Mouse (Mus musculus) lung, embryonic 14.5 days (tissue): ENCODE data around the gene Apba3. TPM values are rescaled to one million over a fixed set of nuclear protein-coding genes. Genes with fewer than 3 reads are reported as not detected.
A peak's percentile ranks its signal among the peaks of the same experiment; 100 is the strongest.

Source experiments
- ATAC-seq: fragments of 200-750 bp; cut with Nextera tagmentation; 2 replicates; pipeline ENCODE4 v1.8.0; 2017; ENCODE audit warnings: mild to moderate bottlenecking, moderate TSS enrichment, moderate library complexity; ENCODE audit not compliant: insufficient read depth
- DNase-seq: peaks from one replicate; pipeline ENCODE4 v3.0.0-alpha.2; 2015
- H3K27ac ChIP-seq: fragments of 300-500 bp; sonication (generic); 2 replicates; pipeline ENCODE4 v1.5.1; 2014; ENCODE audit warnings: low read depth, mild to moderate bottlenecking, moderate library complexity
- H3K27me3 ChIP-seq: fragments of 300-500 bp; sonication (generic); 2 replicates; pipeline ENCODE4 v1.6.1; 2014; ENCODE audit warnings: low read length, control low read depth; ENCODE audit not compliant: insufficient read depth
- H3K36me3 ChIP-seq: fragments of 300-500 bp; sonication (generic); 2 replicates; pipeline ENCODE4 v1.6.1; 2014; ENCODE audit warnings: control low read depth; ENCODE audit not compliant: insufficient read depth
- H3K4me1 ChIP-seq: fragments of 300-500 bp; sonication (generic); 2 replicates; pipeline ENCODE4 v1.6.1; 2014; ENCODE audit warnings: antibody characterized with exemption, control low read depth; ENCODE audit not compliant: insufficient read depth
- H3K4me2 ChIP-seq: fragments of 300-500 bp; sonication (generic); 2 replicates; pipeline ENCODE4 v1.6.1; 2014; ENCODE audit warnings: mild to moderate bottlenecking
- H3K4me3 ChIP-seq: fragments of 300-500 bp; sonication (generic); 2 replicates; pipeline ENCODE4 v1.5.1; 2014; ENCODE audit warnings: low read depth, low read length
- H3K9ac ChIP-seq: fragments of 300-500 bp; sonication (generic); 2 replicates; pipeline ENCODE4 v1.6.1; 2014
- H3K9me3 ChIP-seq: fragments of 300-500 bp; sonication (generic); 2 replicates; pipeline ENCODE4 v1.6.1; 2016; ENCODE audit warnings: low read depth, low read length, control low read depth
- CTCF ChIP-seq: IDR thresholded peaks from 2 replicates; pipeline ENCODE4 v1.5.1; 2016; ENCODE audit warnings: antibody characterized with exemption, low read depth
- WGBS: fragments of 180-500 bp; shearing (Covaris S2); extraction: QIAGEN DNeasy Blood & Tissue Kit; methylation state at CpG from one replicate; pipeline ENCODE4 v1.1.7; 2014; 5-methylcytosine and 5-hydroxymethylcytosine counted together
- polyA plus RNA-seq: library from polyadenylated mRNA; unstranded; fragments of >200 nt; fragmentation: Nextera tagmentation; extraction: Ambion mirVana; gene quantifications from 2 replicates; pipeline ENCODE4 v1.2.1, GENCODE M21; 2014

Apba3 gene
- polyA plus RNA-seq, 1 experiment from 2014 or later = 50.4 TPM

DNA sequence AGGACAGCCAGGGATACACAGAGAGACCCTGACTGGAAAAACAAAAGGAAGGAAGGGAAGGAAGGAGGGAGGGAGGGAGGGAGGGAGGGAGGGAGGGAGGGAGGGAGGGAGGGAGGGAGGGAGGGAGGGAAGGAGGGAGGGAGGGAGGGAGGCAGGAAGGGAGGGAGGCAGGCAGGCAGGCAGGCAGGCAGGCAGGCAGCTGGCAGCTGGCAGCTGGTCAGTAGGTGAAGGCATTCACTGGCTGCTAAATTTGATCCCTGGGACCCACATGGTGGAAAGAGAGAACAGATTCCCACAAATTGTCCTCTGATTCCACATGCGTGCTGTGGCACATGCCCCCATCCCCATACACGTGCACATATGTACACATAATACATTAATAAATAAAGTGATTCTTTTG lies 28.1 kb upstream of the Apba3 start:
- ATAC-seq (no peak), DNase-seq (no peak)
- no peak for TF ChIP-seq CTCF
- peaks cover 1% of the 10 kb centered on the region; the same call in 1 of the 2 replicates for H3K4me1 ChIP-seq
- no peak overlapping the region for H3K4me3 ChIP-seq
- no peak overlapping the region for H3K27ac ChIP-seq
- WGBS = 72% methylated on average over 2 of the region's 2 CpGs
- H3K27me3 ChIP-seq = peaks cover 24% of the 10 kb centered on the region
- no peak overlapping the region for H3K9ac ChIP-seq
- no peaks in the 10 kb centered on the region for H3K36me3 ChIP-seq
- H3K4me2 ChIP-seq = no peak overlapping the region
- no peaks in the 10 kb centered on the region for H3K9me3 ChIP-seq

DNA sequence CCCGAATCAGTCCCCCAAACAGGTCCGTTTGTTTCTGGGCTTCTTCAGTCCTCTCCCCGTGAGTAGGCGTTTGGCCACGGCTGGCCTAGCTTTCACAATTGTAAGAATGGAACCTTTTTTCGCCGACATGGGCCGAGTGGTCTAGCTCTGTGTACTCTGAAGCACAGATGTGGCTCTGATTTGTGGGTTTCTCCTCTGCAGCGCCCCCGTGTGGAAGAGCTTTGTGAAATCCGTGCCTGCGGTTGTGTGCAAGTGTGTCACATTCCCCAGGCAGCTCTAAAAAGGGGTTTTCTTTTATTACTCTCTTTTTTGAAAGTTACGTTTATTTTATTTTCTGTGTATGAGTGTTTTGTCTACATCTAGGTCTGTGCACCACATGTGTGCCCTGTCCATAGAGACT lies 25.9 kb upstream of the Apba3 start:
- Histone ChIP-seq H3K9ac (no peak overlapping the region), H3K4me3 (no peak overlapping the region), H3K36me3 (no peaks in the 10 kb centered on the region), H3K4me2 (no peak overlapping the region), H3K4me1 (no peaks in the 10 kb centered on the region), H3K27ac (no peak overlapping the region), H3K9me3 (no peaks in the 10 kb centered on the region), H3K27me3 (peaks cover 24% of the 10 kb centered on the region)
- WGBS = 24% methylated on average over 13 of the region's 13 CpGs
- TF ChIP-seq CTCF = peak; percentile 67
- no peak for ATAC-seq
- peak; percentile 82 for DNase-seq

DNA sequence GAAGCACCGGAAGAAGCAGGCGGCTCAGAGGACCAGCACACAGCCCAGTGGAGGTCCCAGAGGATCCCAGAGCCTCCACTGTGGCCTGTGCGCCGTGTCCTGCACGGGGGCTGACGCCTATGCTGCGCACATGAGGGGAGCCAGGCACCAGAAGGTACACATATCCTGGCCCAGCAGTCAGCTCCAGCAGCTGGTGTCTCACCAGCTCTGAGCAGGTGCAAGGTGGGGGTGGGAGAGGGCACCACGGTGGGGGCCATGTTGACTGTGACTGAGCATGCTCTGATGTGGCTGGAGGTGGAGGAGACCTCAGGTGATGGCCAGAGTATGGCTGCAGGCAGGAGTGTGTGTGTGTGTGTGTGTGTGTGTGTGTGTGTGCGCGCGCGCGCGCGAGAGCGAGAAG lies 24.7 kb upstream of the Apba3 start:
- no peak for ATAC-seq
- Histone ChIP-seq H3K9ac (no peak overlapping the region), H3K9me3 (no peaks in the 10 kb centered on the region), H3K27ac (no peak overlapping the region), H3K4me3 (no peak overlapping the region), H3K4me1 (no peaks in the 10 kb centered on the region), H3K4me2 (no peak overlapping the region), H3K27me3 (peaks cover 24% of the 10 kb centered on the region), H3K36me3 (no peaks in the 10 kb centered on the region)
- 87% methylated on average over 16 of the region's 16 CpGs for WGBS
- no peak for DNase-seq
- no peak for TF ChIP-seq CTCF

DNA sequence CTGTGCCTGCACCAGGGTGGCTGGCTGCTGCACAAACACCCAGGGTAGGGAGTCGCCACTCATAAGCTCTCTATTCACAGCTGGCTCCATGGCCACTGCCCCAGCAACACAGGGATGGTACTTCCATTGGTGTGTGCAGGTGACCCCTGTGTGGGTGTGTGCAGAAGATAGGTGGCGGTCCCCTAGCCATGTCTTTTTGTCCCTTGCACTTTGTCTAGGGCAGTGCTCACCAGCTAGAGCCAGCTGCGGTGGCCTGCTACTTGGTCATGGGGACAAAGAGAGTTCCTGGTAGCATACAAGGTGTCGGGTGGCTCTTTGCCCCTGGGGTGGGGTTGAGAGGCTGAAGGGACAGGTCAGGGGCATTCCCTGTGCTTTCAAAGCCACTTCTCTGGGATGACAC lies 22.6 kb upstream of the Apba3 start:
- DNase-seq = no peak
- no peak overlapping the region for H3K4me3 ChIP-seq
- H3K9me3 ChIP-seq = no peaks in the 10 kb centered on the region
- no peak overlapping the region for H3K27ac ChIP-seq
- no peak overlapping the region for H3K4me2 ChIP-seq
- H3K9ac ChIP-seq = no peak overlapping the region
- ATAC-seq = 0 out of 2 replicates have a peak, but pooled peaks have one; percentile 35
- no peaks in the 10 kb centered on the region for H3K4me1 ChIP-seq
- TF ChIP-seq CTCF = no peak
- H3K27me3 ChIP-seq = peaks cover 19% of the 10 kb centered on the region
- H3K36me3 ChIP-seq = no peaks in the 10 kb centered on the region
- 77% methylated on average over 4 of the region's 4 CpGs for WGBS

DNA sequence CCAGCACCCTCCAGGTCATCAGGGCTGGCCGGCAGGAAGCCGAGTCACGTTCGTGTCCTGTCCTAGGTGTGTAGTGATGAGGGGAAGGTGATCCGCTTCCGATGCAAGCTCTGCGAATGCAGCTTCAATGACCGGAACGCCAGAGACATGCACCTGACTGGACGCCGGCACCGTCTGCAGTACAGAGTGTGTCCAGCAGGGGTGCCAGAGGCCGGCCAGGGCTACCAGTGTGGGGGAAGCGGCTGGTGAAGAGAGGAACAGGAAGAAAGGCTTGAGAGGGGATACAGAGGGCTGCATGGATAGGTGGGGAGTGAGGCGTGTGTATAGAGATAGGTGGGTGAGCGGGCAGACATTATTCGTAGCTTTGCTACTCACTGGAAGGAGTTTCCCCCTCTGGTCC lies 22.2 kb upstream of the Apba3 start:
- Histone ChIP-seq H3K4me3 (no peak overlapping the region), H3K4me2 (no peak overlapping the region), H3K36me3 (no peaks in the 10 kb centered on the region), H3K9me3 (no peaks in the 10 kb centered on the region), H3K27me3 (peaks cover 15% of the 10 kb centered on the region), H3K27ac (no peak overlapping the region), H3K9ac (no peak overlapping the region), H3K4me1 (no peaks in the 10 kb centered on the region)
- DNase-seq = peak; percentile 79
- WGBS = 9% methylated on average over 17 of the region's 17 CpGs
- peak; percentile 97 for TF ChIP-seq CTCF
- ATAC-seq = peak; percentile 69

DNA sequence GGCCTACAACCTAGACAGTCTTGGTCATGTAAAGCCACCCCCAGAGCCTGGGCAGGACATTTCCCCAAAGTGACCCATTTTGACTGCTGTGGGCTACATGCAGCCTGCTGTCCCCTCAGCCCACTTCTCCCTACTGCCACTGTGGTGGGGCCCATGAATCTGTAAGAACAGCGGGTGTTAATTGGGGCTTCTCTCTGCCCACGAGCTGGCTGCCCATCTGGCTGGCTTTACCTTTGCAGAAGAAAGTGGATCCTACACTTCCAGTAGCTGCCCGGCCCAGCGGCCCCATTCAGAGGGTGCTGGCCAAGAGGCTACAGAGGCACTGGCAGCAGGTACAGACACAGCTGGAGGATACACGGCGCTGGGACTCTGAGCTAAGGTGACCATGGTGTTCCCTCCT lies 21.6 kb upstream of the Apba3 start:
- no peaks in the 10 kb centered on the region for H3K36me3 ChIP-seq
- H3K27ac ChIP-seq = no peak overlapping the region
- H3K9me3 ChIP-seq = no peaks in the 10 kb centered on the region
- DNase-seq (no peak), ATAC-seq (no peak)
- no peak overlapping the region for H3K9ac ChIP-seq
- WGBS = 88% methylated on average over 6 of the region's 6 CpGs
- H3K4me3 ChIP-seq = no peak overlapping the region
- no peak overlapping the region for H3K4me2 ChIP-seq
- no peaks in the 10 kb centered on the region for H3K4me1 ChIP-seq
- TF ChIP-seq CTCF = no peak
- peaks cover 9% of the 10 kb centered on the region for H3K27me3 ChIP-seq

DNA sequence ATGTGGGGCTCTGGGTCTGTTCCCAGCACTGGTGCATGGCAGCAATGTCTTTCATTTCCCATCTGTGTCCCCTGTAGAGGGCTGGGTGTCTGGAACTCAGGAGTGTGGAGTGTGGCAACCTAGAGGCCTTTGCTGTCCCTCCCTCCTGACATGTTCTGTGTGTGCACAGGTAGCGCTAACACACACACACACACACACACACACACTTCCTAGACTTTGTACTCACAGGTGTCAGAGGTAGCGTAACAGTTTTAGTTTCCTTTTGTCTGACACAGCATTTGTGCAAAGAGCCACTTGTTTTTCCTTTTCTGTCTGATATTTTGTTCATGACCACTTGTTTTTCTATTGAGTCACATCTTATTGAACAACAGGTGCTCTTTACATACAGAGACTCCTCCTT lies 19.0 kb upstream of the Apba3 start:
- no peaks in the 10 kb centered on the region for H3K9me3 ChIP-seq
- no peaks in the 10 kb centered on the region for H3K4me1 ChIP-seq
- no peaks in the 10 kb centered on the region for H3K36me3 ChIP-seq
- H3K27me3 ChIP-seq = peaks cover 20% of the 10 kb centered on the region
- H3K27ac ChIP-seq = no peak overlapping the region
- TF ChIP-seq CTCF = no peak
- H3K9ac ChIP-seq = no peak overlapping the region
- no peak for DNase-seq
- no peak for ATAC-seq
- 89% methylated on average over 2 of the region's 2 CpGs for WGBS
- H3K4me2 ChIP-seq = no peak overlapping the region
- no peak overlapping the region for H3K4me3 ChIP-seq

DNA sequence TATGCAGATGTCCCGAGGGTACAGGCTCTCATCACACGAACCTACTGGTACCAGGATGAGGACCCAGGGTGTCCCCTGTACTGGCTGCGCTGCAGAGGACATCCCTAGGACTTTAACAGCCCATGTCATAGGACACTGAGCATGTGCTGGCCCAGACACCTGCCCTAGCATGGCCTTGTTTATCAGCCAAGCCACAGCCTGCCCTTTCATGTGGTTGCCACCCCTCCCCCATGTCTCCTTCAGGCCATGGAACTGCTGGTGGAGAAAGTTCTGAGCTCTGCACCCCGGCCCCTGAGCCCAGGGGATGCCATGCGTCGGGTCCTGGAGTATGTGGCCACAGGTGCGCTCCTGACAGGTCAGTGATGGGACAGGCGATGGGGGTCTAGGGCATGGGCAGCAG lies 17.3 kb upstream of the Apba3 start:
- H3K27ac ChIP-seq = no peak overlapping the region
- no peak for TF ChIP-seq CTCF
- 80% methylated on average over 8 of the region's 8 CpGs for WGBS

More for the DNA sequence above, 17.3 kb upstream of the Apba3 start:
- Histone ChIP-seq H3K4me2 (no peak overlapping the region), H3K27me3 (peaks cover 35% of the 10 kb centered on the region), H3K36me3 (no peaks in the 10 kb centered on the region), H3K4me3 (no peak overlapping the region), H3K9ac (no peak overlapping the region), H3K9me3 (no peaks in the 10 kb centered on the region), H3K4me1 (no peaks in the 10 kb centered on the region)
- ATAC-seq (no peak), DNase-seq (no peak)
